Mouse (Mus musculus) embryonic facial prominence, embryonic 15.5 days (tissue): Measurements from ENCODE around the gene Kif7. TPM values are rescaled to one million over a fixed set of nuclear protein-coding genes. Genes with fewer than 3 reads are reported as not detected.

Source experiments
- ATAC-seq: fragments of 200-750 bp; cut with Nextera tagmentation; 2 replicates; pipeline ENCODE4 v1.8.0; 2017; ENCODE audit warnings: low read depth, moderate TSS enrichment; ENCODE audit not compliant: insufficient number of reproducible peaks, low FRiP score, low TSS enrichment
- H3K27ac ChIP-seq: fragments of 300-500 bp; sonication (generic); replicated peaks from 2 replicates; pipeline ENCODE4 v1.5.1; 2015; ENCODE audit warnings: mild to moderate bottlenecking, inconsistent platforms
- H3K27me3 ChIP-seq: fragments of 300-500 bp; sonication (generic); 2 replicates; pipeline ENCODE4 v1.6.1; 2015; ENCODE audit warnings: inconsistent platforms
- H3K36me3 ChIP-seq: fragments of 300-500 bp; sonication (generic); 2 replicates; pipeline ENCODE4 v1.6.1; 2015; ENCODE audit warnings: mild to moderate bottlenecking, inconsistent platforms
- H3K4me1 ChIP-seq: fragments of 300-500 bp; sonication (generic); 2 replicates; pipeline ENCODE4 v1.6.1; 2015; ENCODE audit warnings: inconsistent platforms
- H3K4me2 ChIP-seq: fragments of 300-500 bp; sonication (generic); replicated peaks from 2 replicates; pipeline ENCODE4 v1.6.1; 2015; ENCODE audit warnings: mild to moderate bottlenecking, inconsistent platforms
- H3K4me3 ChIP-seq: fragments of 300-500 bp; sonication (generic); replicated peaks from 2 replicates; pipeline ENCODE4 v1.5.1; 2015; ENCODE audit warnings: mild to moderate bottlenecking, inconsistent platforms
- H3K9ac ChIP-seq: fragments of 300-500 bp; sonication (generic); 2 replicates; pipeline ENCODE4 v1.6.1; 2015; ENCODE audit warnings: inconsistent platforms
- H3K9me3 ChIP-seq: fragments of 300-500 bp; sonication (generic); replicated peaks from 2 replicates; pipeline ENCODE4 v1.6.1; 2016; ENCODE audit warnings: inconsistent platforms
- WGBS: fragments of 180-500 bp; shearing (Covaris S2); methylation state at CpG from one replicate; pipeline ENCODE4 v1.1.7; 2015; 5-methylcytosine and 5-hydroxymethylcytosine counted together
- polyA plus RNA-seq: library from polyadenylated mRNA; unstranded; fragments of >200 nt; fragmentation: Nextera tagmentation; extraction: Ambion mirVana; gene quantifications from 2 replicates; pipeline ENCODE4 v1.2.1, GENCODE M21; 2015

Gene Kif7
- polyA plus RNA-seq, 1 experiment from 2014 or later: 7.6 TPM

DNA sequence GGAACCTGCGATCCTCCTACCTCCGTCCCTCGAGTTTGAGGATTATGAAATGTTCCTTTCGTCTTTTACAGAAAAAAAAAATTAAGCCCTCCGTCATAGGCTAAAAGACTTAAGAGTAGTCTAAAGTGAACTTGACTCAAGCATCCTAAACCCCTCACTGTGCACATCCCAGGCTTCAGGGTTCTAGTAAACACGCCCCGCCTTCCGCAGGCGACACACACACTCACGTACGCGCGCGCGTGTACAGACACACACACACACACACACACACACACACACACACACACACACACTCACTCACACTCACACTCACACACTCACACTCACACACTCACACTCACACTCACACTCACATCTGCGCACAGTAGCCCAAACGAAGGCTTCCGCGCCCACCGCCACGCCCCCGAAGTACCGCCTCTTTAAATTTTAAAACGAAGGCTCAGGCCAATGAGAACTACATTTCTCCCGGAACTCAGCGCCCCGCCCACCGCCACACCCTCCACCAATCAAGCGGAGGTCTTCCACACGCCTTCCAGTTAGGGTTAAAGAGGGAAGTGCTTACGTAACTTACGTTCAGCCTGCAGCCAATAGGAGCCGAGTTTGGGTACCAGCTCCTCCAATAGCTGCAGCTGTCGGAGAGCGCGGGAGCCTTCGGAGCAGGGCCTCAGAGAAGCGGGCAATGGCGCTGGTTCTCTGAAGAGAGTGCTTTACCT is 55.8 kb downstream of the Kif7 start, which contains the start of gene Ticrr:
Gene Ticrr (plus strand): TSS at position 619 of the 713 bp plus-strand sequence.
- peak within 1 kb of the TSS; percentile 75 for H3K4me3 ChIP-seq
- H3K9ac ChIP-seq: peak within 1 kb of the TSS; percentile 73
- under 1% methylated on average over 39 of the region's 39 CpGs for WGBS
- H3K27ac ChIP-seq: 0 out of 2 replicates have a peak within 1 kb of the TSS, but pooled peaks have one; percentile 11
- no peaks in the 10 kb centered on the region for H3K36me3 ChIP-seq
- H3K9me3 ChIP-seq: no peaks in the 10 kb centered on the region
- ATAC-seq: peak; percentile 99
- no peaks in the 10 kb centered on the region for H3K27me3 ChIP-seq
- H3K4me1 ChIP-seq: peaks cover 29% of the 10 kb centered on the region
- H3K4me2 ChIP-seq: peak within 1 kb of the TSS; percentile 98

DNA sequence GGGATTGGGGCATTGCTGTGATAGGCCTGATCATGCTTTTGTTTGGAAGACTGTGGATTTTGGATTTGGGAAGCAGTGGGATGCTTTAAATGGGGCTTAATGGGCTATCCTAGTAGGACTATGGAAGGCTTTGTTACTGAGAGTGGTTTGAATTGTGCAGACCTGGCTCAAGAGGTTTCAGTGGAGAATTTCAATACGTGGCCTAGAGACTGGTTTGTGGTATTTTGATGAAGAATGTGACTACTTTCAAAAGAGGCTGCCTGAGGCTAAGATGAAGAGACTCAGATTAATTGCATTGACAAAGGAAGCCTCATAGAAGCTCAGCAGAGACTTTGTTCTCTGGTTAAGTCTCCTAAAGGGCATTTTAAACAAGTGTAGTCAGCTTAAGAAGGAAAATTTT is 60.9 kb downstream of the Kif7 start:
- H3K4me1 ChIP-seq: no peaks in the 10 kb centered on the region
- H3K9me3 ChIP-seq: no peaks in the 10 kb centered on the region
- WGBS: 10% methylated on average over 1 of the region's 1 CpGs
- H3K9ac ChIP-seq: no peak overlapping the region
- no peaks in the 10 kb centered on the region for H3K36me3 ChIP-seq
- no peak overlapping the region for H3K4me3 ChIP-seq
- no peak overlapping the region for H3K4me2 ChIP-seq
- no peaks in the 10 kb centered on the region for H3K27me3 ChIP-seq
- ATAC-seq: no peak
- no peak overlapping the region for H3K27ac ChIP-seq

DNA sequence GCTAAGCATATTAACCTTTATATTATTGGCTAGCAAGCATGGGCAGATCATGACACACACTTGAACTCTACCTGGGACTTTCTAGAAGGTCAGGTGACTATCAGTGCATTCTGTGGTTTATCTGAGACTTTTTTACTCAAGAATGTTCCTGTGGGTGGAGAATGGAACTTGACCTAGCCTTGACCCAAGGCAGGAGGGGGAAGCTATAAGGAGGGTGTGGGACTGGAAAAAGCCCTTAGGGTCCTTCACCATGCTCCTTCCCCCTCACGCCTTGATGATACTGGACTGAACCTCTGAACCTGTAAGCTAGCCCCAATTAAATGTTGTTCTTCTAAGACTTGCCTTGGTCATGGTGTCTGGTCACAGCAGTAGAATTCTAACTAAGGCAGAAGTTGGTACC is 61.3 kb downstream of the Kif7 start:
- Histone ChIP-seq H3K9me3 (no peaks in the 10 kb centered on the region), H3K27me3 (no peaks in the 10 kb centered on the region), H3K36me3 (no peaks in the 10 kb centered on the region), H3K9ac (no peak overlapping the region), H3K4me2 (no peak overlapping the region), H3K4me3 (no peak overlapping the region), H3K4me1 (no peaks in the 10 kb centered on the region), H3K27ac (no peak overlapping the region)
- no peak for ATAC-seq
- 75% methylated on average over 1 of the region's 1 CpGs for WGBS

DNA sequence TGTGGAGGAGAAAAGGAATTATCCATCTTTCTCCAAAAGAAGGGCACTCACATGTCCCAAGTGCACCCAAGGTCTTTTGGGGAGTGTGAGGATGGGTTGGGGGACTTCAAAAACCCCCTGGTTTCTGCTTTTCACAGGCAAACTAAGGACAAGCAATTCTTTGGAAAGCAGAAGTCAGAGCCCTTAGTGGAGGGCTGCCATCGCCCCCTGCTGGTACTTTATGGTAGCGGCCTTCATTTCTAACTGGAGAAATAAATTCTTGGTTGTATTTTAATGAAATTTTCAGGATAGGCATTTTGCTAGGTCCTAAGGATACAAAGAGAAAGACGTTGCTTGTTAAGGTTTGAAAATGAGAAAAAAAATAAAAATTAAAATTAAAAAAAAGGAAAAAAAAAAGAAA is 66.5 kb downstream of the Kif7 start:
- H3K36me3 ChIP-seq: no peaks in the 10 kb centered on the region
- no peak overlapping the region for H3K9ac ChIP-seq
- H3K4me2 ChIP-seq: no peak overlapping the region
- ATAC-seq: no peak
- H3K4me1 ChIP-seq: no peaks in the 10 kb centered on the region
- H3K9me3 ChIP-seq: no peaks in the 10 kb centered on the region
- no peak overlapping the region for H3K27ac ChIP-seq
- 4% methylated on average over 3 of the region's 3 CpGs for WGBS
- no peak overlapping the region for H3K4me3 ChIP-seq
- no peaks in the 10 kb centered on the region for H3K27me3 ChIP-seq

Other genes starting within 250 kb of the Kif7 start
- gene Polg, start 249.4 kb downstream of the Kif7 start, polyA plus RNA-seq: 32.7 and 42.6 TPM in 2 replicates
- 0.35 TPM in 1 of 2 replicates, not detected in the other for gene Rhcg, start 98.1 kb downstream of the Kif7 start, polyA plus RNA-seq
- 8.3 and 8.9 TPM in 2 replicates for gene Ticrr, start 55.5 kb downstream of the Kif7 start, polyA plus RNA-seq
- gene Plin1, start 17.2 kb upstream of the Kif7 start, polyA plus RNA-seq: 0.05 TPM in 1 of 2 replicates, not detected in the other
- gene Pex11a, start 27.4 kb upstream of the Kif7 start, polyA plus RNA-seq: 12.8 and 13.0 TPM in 2 replicates
- 1.4 and 3.1 TPM in 2 replicates for gene Wdr93, start 27.4 kb upstream of the Kif7 start, polyA plus RNA-seq
- 0.12 and 0.13 TPM in 2 replicates for gene Mesp1, start 78.1 kb upstream of the Kif7 start, polyA plus RNA-seq
- 0.55 and 0.67 TPM in 2 replicates for gene Mesp2, start 95.0 kb upstream of the Kif7 start, polyA plus RNA-seq
- gene Anpep, start 145.3 kb upstream of the Kif7 start, polyA plus RNA-seq: 24.9 and 31.1 TPM in 2 replicates
- 23.9 and 30.4 TPM in 2 replicates for gene Ap3s2, start 204.9 kb upstream of the Kif7 start, polyA plus RNA-seq
- 27.2 and 27.5 TPM in 2 replicates for gene Arpin, start 219.6 kb upstream of the Kif7 start, polyA plus RNA-seq